Mouse (Mus musculus) kidney, adult 2 months (tissue): Measurements from ENCODE around the gene Nipa2.

ENCODE experiments used
- CTCF ChIP-seq: fragments of 200-500 bp; conservative IDR thresholded peaks from 2 replicates; pipeline ENCODE4 v1.5.1; 2011; ENCODE audit warnings: low read depth, mild to moderate bottlenecking, control low read depth, low read length, moderate library complexity, mixed read lengths; ENCODE audit not compliant: insufficient read depth, insufficient read length
- POLR2A ChIP-seq: fragments of 200-500 bp; IDR thresholded peaks from one replicate; pipeline ENCODE4 v1.6.1; 2011; ENCODE audit warnings: low read depth, low read length, control low read depth

- no peak for TF ChIP-seq CTCF
- TF ChIP-seq POLR2A = no peak
These were observed 19.9 kb upstream of the Nipa2 start for GRCm38 (mm10) chr7:55982010-55982700.
